Mouse (Mus musculus): Measurements from ENCODE around the gene Tnfsf14. TPM values are rescaled to one million over a fixed set of nuclear protein-coding genes. Genes with fewer than 3 reads are reported as not detected.

Gene Tnfsf14
- polyA plus RNA-seq, 1 experiment from 2014 or later = 1.3 TPM

Small RNA genes within 50 kb of the gene (microRNA-seq; reads per million reads assigned to microRNA genes)
- not detected for gene Mir6978

Other genes starting within 250 kb of the Tnfsf14 start
- not detected in 2 replicates for gene Acer1, start 212.1 kb downstream of the Tnfsf14 start, polyA plus RNA-seq (2015; fragmentation: Nextera tagmentation; extraction: Ambion mirVana)
- 67.8 and 75.8 TPM in 2 replicates for gene Clpp, start 203.9 kb downstream of the Tnfsf14 start, polyA plus RNA-seq (2015; fragmentation: Nextera tagmentation; extraction: Ambion mirVana)
- 15.4 and 17.0 TPM in 2 replicates for gene Alkbh7, start 196.8 kb downstream of the Tnfsf14 start, polyA plus RNA-seq (2015; fragmentation: Nextera tagmentation; extraction: Ambion mirVana)
- gene Pspn, start 194.2 kb downstream of the Tnfsf14 start, polyA plus RNA-seq (2015; fragmentation: Nextera tagmentation; extraction: Ambion mirVana) = not detected in 2 replicates
- 46.8 and 48.8 TPM in 2 replicates for gene Gtf2f1, start 182.9 kb downstream of the Tnfsf14 start, polyA plus RNA-seq (2015; fragmentation: Nextera tagmentation; extraction: Ambion mirVana)
- gene Gm17949, start 182.7 kb downstream of the Tnfsf14 start, polyA plus RNA-seq (2015; fragmentation: Nextera tagmentation; extraction: Ambion mirVana) = 0.20 and 0.36 TPM in 2 replicates
- gene Khsrp, start 162.7 kb downstream of the Tnfsf14 start, polyA plus RNA-seq (2015; fragmentation: Nextera tagmentation; extraction: Ambion mirVana) = 20.9 and 21.4 TPM in 2 replicates
- not detected in 2 replicates for gene Slc25a41, start 152.5 kb downstream of the Tnfsf14 start, polyA plus RNA-seq (2015; fragmentation: Nextera tagmentation; extraction: Ambion mirVana)
- 11.1 and 11.2 TPM in 2 replicates for gene Crb3, start 135.1 kb downstream of the Tnfsf14 start, polyA plus RNA-seq (2015; fragmentation: Nextera tagmentation; extraction: Ambion mirVana)
- gene Slc25a23, start 134.3 kb downstream of the Tnfsf14 start, polyA plus RNA-seq (2015; fragmentation: Nextera tagmentation; extraction: Ambion mirVana) = 4.9 and 7.0 TPM in 2 replicates
- 2.6 and 4.2 TPM in 2 replicates for gene Dennd1c, start 115.7 kb downstream of the Tnfsf14 start, polyA plus RNA-seq (2015; fragmentation: Nextera tagmentation; extraction: Ambion mirVana)
- 0.29 and 0.31 TPM in 2 replicates for gene Tubb4a, start 106.4 kb downstream of the Tnfsf14 start, polyA plus RNA-seq (2015; fragmentation: Nextera tagmentation; extraction: Ambion mirVana)
- gene Tnfsf9, start 88.9 kb downstream of the Tnfsf14 start, polyA plus RNA-seq (2015; fragmentation: Nextera tagmentation; extraction: Ambion mirVana) = 0.71 and 0.76 TPM in 2 replicates
- gene Cd70, start 44.4 kb downstream of the Tnfsf14 start, polyA plus RNA-seq (2015; fragmentation: Nextera tagmentation; extraction: Ambion mirVana) = not detected in 2 replicates
- gene C3, start 34.0 kb upstream of the Tnfsf14 start, polyA plus RNA-seq (2015; fragmentation: Nextera tagmentation; extraction: Ambion mirVana) = 369 and 468 TPM in 2 replicates
- gene Gpr108, start 54.3 kb upstream of the Tnfsf14 start, polyA plus RNA-seq (2015; fragmentation: Nextera tagmentation; extraction: Ambion mirVana) = 11.9 and 12.0 TPM in 2 replicates
- gene Trip10, start 55.3 kb upstream of the Tnfsf14 start, polyA plus RNA-seq (2015; fragmentation: Nextera tagmentation; extraction: Ambion mirVana) = 8.1 and 9.8 TPM in 2 replicates
- 13.8 and 14.5 TPM in 2 replicates for gene Vav1, start 84.9 kb upstream of the Tnfsf14 start, polyA plus RNA-seq (2015; fragmentation: Nextera tagmentation; extraction: Ambion mirVana)
- 25.1 and 25.8 TPM in 2 replicates for gene Adgre1, start 164.5 kb upstream of the Tnfsf14 start, polyA plus RNA-seq (2015; fragmentation: Nextera tagmentation; extraction: Ambion mirVana)